7 mouse cellular contexts compared by ENCODE assay signal in the genomic region with DNA sequence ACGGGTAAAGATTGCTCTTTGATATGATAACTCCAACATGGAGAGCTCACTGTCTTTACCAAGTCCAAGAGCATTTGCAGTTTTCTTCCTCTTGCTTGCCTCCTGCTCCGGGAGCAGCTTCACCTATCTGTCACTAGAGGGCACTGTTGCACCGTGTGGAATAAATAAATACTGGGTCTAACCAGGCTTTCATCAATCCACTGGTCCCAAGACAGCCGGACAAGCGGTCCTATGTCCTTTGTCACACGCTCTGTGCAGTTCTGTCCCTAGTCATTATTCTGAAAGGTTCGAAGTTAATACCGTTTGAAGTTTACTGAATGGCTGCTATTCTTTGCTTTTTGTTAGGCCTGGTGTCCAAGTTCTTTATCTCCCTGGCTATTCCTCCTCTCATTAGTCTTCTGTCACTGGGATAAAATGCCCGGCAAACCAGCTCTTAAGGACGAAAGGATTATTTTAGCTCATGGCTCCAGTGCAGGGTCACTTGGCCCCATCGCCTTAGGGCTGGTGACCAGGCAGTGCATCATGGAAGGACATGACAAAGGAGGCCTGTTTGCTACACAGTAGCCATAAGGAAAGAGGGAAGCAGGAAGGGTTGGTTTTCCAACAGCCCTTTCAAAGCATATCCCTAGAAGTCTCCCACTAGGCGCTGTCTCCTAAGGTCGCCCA. TPM values are rescaled to one million over a fixed set of nuclear protein-coding genes. Genes with fewer than 3 reads are reported as not detected.
A peak's percentile ranks its signal among the peaks of the same experiment; 100 is the strongest.
DNase-seq lines count a peak whose midpoint lies in the region; ATAC-seq and TF ChIP-seq lines count a peak whose summit lies in the region.

No protein-coding gene starts in this region.

- TF ChIP-seq CTCF in Patski (IDR thresholded peaks at IDR 0.05): peak; percentile 99

- POLR2A ChIA-PET in Patski (lab: Charles Lee): no interaction called here

- peak; percentile 51 for ATAC-seq in Patski
- peak; percentile 98 for ATAC-seq in frontal cortex, adult (ENCODE audit: low TSS enrichment)
- ATAC-seq in hindbrain, embryonic 13.5 days (ENCODE audit: low FRiP score): peak; percentile 73

- CTCF ChIA-PET in Patski (lab: Charles Lee): interaction anchor here (0.8 to 10.9 kb wide), 27 partner anchors 10 to 761 kb away, joined by 3 to 249 read pairs (median 4); no protein-coding TSS in a partner anchor

- H3K9me3 ChIP-seq in hindbrain, embryonic 13.5 days: 0 out of 2 replicates have a peak, but pooled peaks cover 4% of the 10 kb centered on the region

- in situ Hi-C loops in Patski (cut with MboI; ENCODE audit: low pct_unique_long_range_greater_than_20kb): loop anchor here (5.0 to 10.0 kb wide), 7 partner anchors 128 to 757 kb away; no protein-coding TSS in a partner anchor

- 19% methylated on average over 13 of the region's 13 CpGs for WGBS in hindbrain, embryonic 13.5 days

- no peaks in the 10 kb centered on the region for H3K27me3 ChIP-seq in Patski
- peaks cover 78% of the 10 kb centered on the region for H3K27me3 ChIP-seq in hindbrain, embryonic 13.5 days

- H3K9ac ChIP-seq in hindbrain, embryonic 13.5 days: no peak overlapping the region

- H3K4me2 ChIP-seq in hindbrain, embryonic 13.5 days: 0 out of 2 replicates have a peak overlapping the region, but pooled peaks have one; percentile 11

- H3K4me1 ChIP-seq in hindbrain, embryonic 13.5 days (replicated peaks): peaks cover 7% of the 10 kb centered on the region

- H3K27ac ChIP-seq in hindbrain, embryonic 13.5 days: peak overlapping the region; percentile 58

- peak; percentile 41 for DNase-seq in Patski (ENCODE audit: low read depth, low spot score)
- peak; percentile 11 to 35 for DNase-seq in cerebellum, adult 18-20 months
- peak; percentile 67 for DNase-seq in layer of hippocampus, adult 9-11 months
- peak; percentile 85 for DNase-seq in lung, postnatal 36 days
- peak; percentile 73 for DNase-seq in retina, postnatal 7 days (ENCODE audit: low read depth, low spot score)

- H3K36me3 ChIP-seq in hindbrain, embryonic 13.5 days: no peaks in the 10 kb centered on the region

- no peak overlapping the region for H3K4me3 ChIP-seq in hindbrain, embryonic 13.5 days

RNA-seq across cellular contexts. Expression of gene Mcoln2, which starts 35.5 kb away (rescaled TPM):
- polyA plus RNA-seq in Patski (2021): 0.03 TPM
- 0.27 and 0.47 TPM in 2 replicates for polyA plus RNA-seq in hindbrain, embryonic 13.5 days (2015; fragmentation: Nextera tagmentation; extraction: Ambion mirVana)

RNA-seq across cellular contexts. Expression of gene Lpar3, which starts 35.6 kb away (rescaled TPM):
- 0.04 TPM for polyA plus RNA-seq in Patski (2021)
- polyA plus RNA-seq in hindbrain, embryonic 13.5 days (2015; fragmentation: Nextera tagmentation; extraction: Ambion mirVana): 0.78 and 0.93 TPM in 2 replicates

Comparison
In these comparisons a context has a peak if more than half of its experiments do, and no peak if none do; other contexts are left out.
1. DNase-seq: peak in every context shown above with its lines; median percentile 85 in lung, postnatal 36 days; 73 in retina, postnatal 7 days; 67 in layer of hippocampus, adult 9-11 months; 41 in Patski; 23 in cerebellum, adult 18-20 months.